Mouse (Mus musculus): ENCODE measurements at regions not wholly inside any gene's neighbourhood (a gene's known extent, or its start where the extent isn't known, plus 50 kb on each side); places are given as distances from the start of the nearest gene placed in this dataset.

DNA sequence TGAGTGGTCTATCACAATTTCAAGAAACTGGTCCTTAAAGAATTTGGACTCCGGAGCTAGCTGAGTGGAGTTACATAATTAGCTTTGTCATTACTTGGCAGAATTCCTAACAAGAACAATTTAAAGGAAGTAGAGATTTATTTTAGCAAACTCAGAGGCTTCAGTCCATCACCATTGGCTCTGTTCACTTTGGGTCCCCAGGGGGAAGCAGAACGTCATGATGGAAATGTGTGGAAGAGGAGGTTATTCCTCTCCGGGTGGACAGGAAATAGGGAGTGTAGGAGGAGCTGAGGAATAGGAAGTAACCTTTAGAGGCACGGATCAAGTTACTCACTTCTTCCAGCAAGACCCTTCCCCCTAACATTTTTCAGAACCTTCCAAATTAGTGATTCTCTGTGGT is 83.3 kb upstream of the Serpine2 start:
- no peak for TF ChIP-seq GATA1 (IDR thresholded peaks at IDR 0.05; ENCODE audit: borderline replicate concordance, low read length)
- TF ChIP-seq FLI1 (IDR thresholded peaks at IDR 0.05; ENCODE audit: low read length): no peak
